Mouse (Mus musculus): ENCODE results near the gene Xlr.
"Not testable (repeated sequence)": the region's sequence is repeated elsewhere in the genome, so short reads cannot be mapped to it uniquely, and the experiment has no call there.

GRCm38 (mm10) chrX:53797519-53797918 is at the start of gene Xlr:
- not testable (repeated sequence) for TF ChIP-seq CTCF (IDR thresholded peaks at IDR 0.05; ENCODE audit: low read depth, low read length); POLR2A (IDR thresholded peaks at IDR 0.05; ENCODE audit: extremely low read depth, insufficient read depth, low read length)
